Mouse (Mus musculus): ENCODE results near the gene Xaf1. TPM values are rescaled to one million over a fixed set of nuclear protein-coding genes. Genes with fewer than 3 reads are reported as not detected.

Gene Xaf1
- polyA plus RNA-seq, 1 experiment: 1.2 TPM

GRCm38 (mm10) chr11:72354971-72355728 lies 53.7 kb downstream of the Xaf1 start:
- Histone ChIP-seq H3K36me3 (ENCODE audit: control insufficient read depth, insufficient read depth) (no peaks in the 10 kb centered on the region), H3K79me3 (ENCODE audit: low read depth) (no peaks in the 10 kb centered on the region), H3ac (ENCODE audit: control insufficient read depth, insufficient read length, low read depth) (no peak overlapping the region), H3K4me3 (ENCODE audit: insufficient read depth, poor library complexity, severe bottlenecking) (no peak overlapping the region), H3K27me3 (ENCODE audit: control insufficient read depth, insufficient read depth, insufficient read length) (peaks cover 28% of the 10 kb centered on the region), H3K79me2 (ENCODE audit: control insufficient read depth, insufficient read depth) (no peaks in the 10 kb centered on the region)
- TF ChIP-seq CTCF (IDR thresholded peaks at IDR 0.05; ENCODE audit: control insufficient read depth, insufficient read depth, insufficient read length) (peak; percentile 80), USF1 (IDR thresholded peaks at IDR 0.05; ENCODE audit: low read depth) (no peak)

GRCm38 (mm10) chr11:72361385-72362346 lies 60.2 kb downstream of the Xaf1 start:
- Histone ChIP-seq H3K79me3 (ENCODE audit: low read depth) (no peaks in the 10 kb centered on the region), H3K79me2 (ENCODE audit: control insufficient read depth, insufficient read depth) (no peaks in the 10 kb centered on the region), H3K27me3 (ENCODE audit: control insufficient read depth, insufficient read depth, insufficient read length) (peaks cover 44% of the 10 kb centered on the region), H3K4me3 (ENCODE audit: insufficient read depth, poor library complexity, severe bottlenecking) (no peak overlapping the region), H3K36me3 (ENCODE audit: control insufficient read depth, insufficient read depth) (no peaks in the 10 kb centered on the region), H3ac (ENCODE audit: control insufficient read depth, insufficient read length, low read depth) (no peak overlapping the region)
- TF ChIP-seq MYOD1 (IDR thresholded peaks at IDR 0.05; ENCODE audit: control insufficient read depth, insufficient read length, low read depth): no peak
- TF ChIP-seq CTCF (IDR thresholded peaks at IDR 0.05; ENCODE audit: control insufficient read depth, insufficient read depth, insufficient read length): no peak
- TF ChIP-seq FOSL1 (IDR thresholded peaks at IDR 0.05; ENCODE audit: insufficient read depth, low read length, poor library complexity, severe bottlenecking): no peak
- no peak for TF ChIP-seq USF1 (IDR thresholded peaks at IDR 0.05; ENCODE audit: low read depth)
- no peak for TF ChIP-seq CEBPB (IDR thresholded peaks at IDR 0.05; ENCODE audit: low read depth)
- TF ChIP-seq MAX (IDR thresholded peaks at IDR 0.05): no peak
- no peak for TF ChIP-seq MYOG (IDR thresholded peaks at IDR 0.05; ENCODE audit: control insufficient read depth, extremely low read depth, insufficient read length)

GRCm38 (mm10) chr11:72362347-72362741 lies 60.9 kb downstream of the Xaf1 start, which contains the start of gene Tekt1:
Tekt1 (minus strand) TSS chr11:72362442.
- Histone ChIP-seq H3ac (ENCODE audit: control insufficient read depth, insufficient read length, low read depth) (no peak within 1 kb of the TSS), H3K27me3 (ENCODE audit: control insufficient read depth, insufficient read depth, insufficient read length) (peaks cover 41% of the 10 kb centered on the region), H3K79me2 (ENCODE audit: control insufficient read depth, insufficient read depth) (no peaks in the 10 kb centered on the region), H3K4me3 (ENCODE audit: insufficient read depth, poor library complexity, severe bottlenecking) (no peak within 1 kb of the TSS), H3K36me3 (ENCODE audit: control insufficient read depth, insufficient read depth) (no peaks in the 10 kb centered on the region), H3K79me3 (ENCODE audit: low read depth) (no peaks in the 10 kb centered on the region)
- no peak for TF ChIP-seq MYOG (IDR thresholded peaks at IDR 0.05; ENCODE audit: control insufficient read depth, extremely low read depth, insufficient read length)
- no peak for TF ChIP-seq CEBPB (IDR thresholded peaks at IDR 0.05; ENCODE audit: low read depth)
- no peak for TF ChIP-seq CTCF (IDR thresholded peaks at IDR 0.05; ENCODE audit: control insufficient read depth, insufficient read depth, insufficient read length)
- TF ChIP-seq MYOD1 (IDR thresholded peaks at IDR 0.05; ENCODE audit: control insufficient read depth, insufficient read length, low read depth): no peak
- no peak for TF ChIP-seq MAX (IDR thresholded peaks at IDR 0.05)
- no peak for TF ChIP-seq USF1 (IDR thresholded peaks at IDR 0.05; ENCODE audit: low read depth)
- TF ChIP-seq FOSL1 (IDR thresholded peaks at IDR 0.05; ENCODE audit: insufficient read depth, low read length, poor library complexity, severe bottlenecking): no peak

Other genes with a start within 250 kb of the Xaf1 start
- gene Pitpnm3, start 165.9 kb upstream of the Xaf1 start, polyA plus RNA-seq (2012; fragmentation: generic; extraction: Trizol): 0.02 TPM
- gene Gm43951, start 94.8 kb upstream of the Xaf1 start, polyA plus RNA-seq (2012; fragmentation: generic; extraction: Trizol): 0.25 TPM
- gene 4933427D14Rik, start 94.2 kb upstream of the Xaf1 start, polyA plus RNA-seq (2012; fragmentation: generic; extraction: Trizol): 3.4 TPM
- 120 TPM for gene Txndc17, start 94.1 kb upstream of the Xaf1 start, polyA plus RNA-seq (2012; fragmentation: generic; extraction: Trizol)
- 17.8 TPM for gene Med31, start 86.0 kb upstream of the Xaf1 start, polyA plus RNA-seq (2012; fragmentation: generic; extraction: Trizol)
- gene Slc13a5, start 34.4 kb upstream of the Xaf1 start, polyA plus RNA-seq (2012; fragmentation: generic; extraction: Trizol): 0.16 TPM
- not detected for gene Fbxo39, start 12.8 kb downstream of the Xaf1 start, polyA plus RNA-seq (2012; fragmentation: generic; extraction: Trizol)
- gene Tekt1, start 60.8 kb downstream of the Xaf1 start, polyA plus RNA-seq (2012; fragmentation: generic; extraction: Trizol): not detected
- 0.04 TPM for gene Smtnl2, start 110.1 kb downstream of the Xaf1 start, polyA plus RNA-seq (2012; fragmentation: generic; extraction: Trizol)
- not detected for gene Ggt6, start 133.9 kb downstream of the Xaf1 start, polyA plus RNA-seq (2012; fragmentation: generic; extraction: Trizol)
- 230 TPM for gene Mybbp1a, start 139.7 kb downstream of the Xaf1 start, polyA plus RNA-seq (2012; fragmentation: generic; extraction: Trizol)
- 0.37 TPM for gene Spns2, start 188.3 kb downstream of the Xaf1 start, polyA plus RNA-seq (2012; fragmentation: generic; extraction: Trizol)
- gene Spns3, start 248.9 kb downstream of the Xaf1 start, polyA plus RNA-seq (2012; fragmentation: generic; extraction: Trizol): not detected